Mouse (Mus musculus) liver, embryonic 14.5 days (tissue): ENCODE measurements around the gene 5730522E02Rik. TPM values are rescaled to one million over a fixed set of nuclear protein-coding genes. Genes with fewer than 3 reads are reported as not detected.

Experiments
- ATAC-seq: fragments of 200-750 bp; cut with Nextera tagmentation; 2 replicates; pipeline ENCODE4 v1.8.0; 2017; ENCODE audit warnings: moderate number of reproducible peaks, mild to moderate bottlenecking, moderate library complexity; ENCODE audit not compliant: insufficient read depth
- DNase-seq, 3 experiments: peaks; one replicate each; pipeline ENCODE4 v3.0.0-alpha.2; 2012 to 2013; ENCODE audit warnings: low read depth in 3 of 3, low spot score in 3 of 3
- H3K27ac ChIP-seq: fragments of 300-500 bp; sonication (generic); 2 replicates; pipeline ENCODE4 v1.5.1; 2014; ENCODE audit warnings: moderate library complexity, mild to moderate bottlenecking, control low read depth, inconsistent platforms
- H3K27me3 ChIP-seq: fragments of 300-500 bp; sonication (generic); 2 replicates; pipeline ENCODE4 v1.6.1; 2014; ENCODE audit warnings: mild to moderate bottlenecking, low read length, moderate library complexity; ENCODE audit not compliant: control insufficient read depth, insufficient read depth
- H3K36me3 ChIP-seq: fragments of 300-500 bp; sonication (generic); replicated peaks from 2 replicates; pipeline ENCODE4 v1.6.1; 2014; ENCODE audit warnings: low read depth; ENCODE audit not compliant: control insufficient read depth, insufficient read depth
- H3K4me1 ChIP-seq, 2 experiments: fragments of 200-500 bp in 1 of 2; fragments of 300-500 bp in 1 of 2; sonication (generic) in 1 of 2; replicated peaks; 2 replicates each; pipeline ENCODE4 v1.6.1; 2012 to 2014; ENCODE audit warnings: antibody characterized with exemption in 1 of 2, inconsistent platforms in 1 of 2, low read length in 1 of 2; ENCODE audit not compliant: control insufficient read depth in 2 of 2, insufficient read depth in 2 of 2
- H3K4me2 ChIP-seq: fragments of 300-500 bp; sonication (generic); 2 replicates; pipeline ENCODE4 v1.6.1; 2014; ENCODE audit warnings: low read depth, mild to moderate bottlenecking, control low read depth, moderate library complexity
- H3K4me3 ChIP-seq, 2 experiments: fragments of 200-500 bp in 1 of 2; fragments of 300-500 bp in 1 of 2; sonication (generic) in 1 of 2; 2 replicates each; pipeline ENCODE4 v1.5.1; 2012 to 2014; ENCODE audit warnings: low read depth in 2 of 2, low read length in 2 of 2, mild to moderate bottlenecking in 2 of 2, control low read depth in 1 of 2, inconsistent platforms in 1 of 2, moderate library complexity in 1 of 2; ENCODE audit not compliant: insufficient read depth in 1 of 2
- H3K9ac ChIP-seq: fragments of 300-500 bp; sonication (generic); replicated peaks from 2 replicates; pipeline ENCODE4 v1.6.1; 2014; ENCODE audit warnings: mild to moderate bottlenecking, control low read depth, moderate library complexity
- H3K9me3 ChIP-seq: fragments of 300-500 bp; sonication (generic); 2 replicates; pipeline ENCODE4 v1.6.1; 2016; ENCODE audit warnings: low read length, mixed read lengths; ENCODE audit not compliant: control insufficient read depth
- CTCF ChIP-seq: IDR thresholded peaks from 2 replicates; pipeline ENCODE4 v1.5.1; 2016; ENCODE audit warnings: antibody characterized with exemption, low read depth, control low read depth
- EP300 ChIP-seq: IDR thresholded peaks from 2 replicates; pipeline ENCODE4 v1.6.1; 2016; ENCODE audit warnings: antibody characterized with exemption, low read depth
- WGBS: fragments of 180-500 bp; shearing (Covaris S2); extraction: QIAGEN DNeasy Blood & Tissue Kit; methylation state at CpG from one replicate; pipeline ENCODE4 v1.1.7; 2014; ENCODE audit not compliant: insufficient replicate concordance; 5-methylcytosine and 5-hydroxymethylcytosine counted together
- polyA plus RNA-seq, 2 experiments: library from polyadenylated mRNA; depleted of rRNA in 1 of 2; stranded (reverse) in 1 of 2; unstranded in 1 of 2; fragments of >200 nt; fragmentation: Nextera tagmentation in 1 of 2; extraction: Ambion mirVana in 1 of 2; gene quantifications; 2 replicates each; pipeline versions ENCODE4 v1.2.1 to v1.2.3; 2012 to 2014

Gene 5730522E02Rik
- polyA plus RNA-seq, 2 experiments = 0.10 to 0.25 TPM

GRCm38 (mm10) chr11:26161354-26161753 is 49.2 kb downstream of the 5730522E02Rik start:
- no peak for ATAC-seq
- Histone ChIP-seq H3K27me3 (no peaks in the 10 kb centered on the region), H3K4me1 (no peaks in the 10 kb centered on the region), H3K27ac (no peak overlapping the region), H3K4me3 (no peak overlapping the region), H3K4me2 (no peak overlapping the region), H3K9ac (no peak overlapping the region), H3K9me3 (no peaks in the 10 kb centered on the region), H3K36me3 (no peaks in the 10 kb centered on the region)
- 31% methylated on average over 5 of the region's 5 CpGs for WGBS
- DNase-seq = no peak
- TF ChIP-seq CTCF (no peak), EP300 (no peak)

GRCm38 (mm10) chr11:26159033-26159432 is 51.5 kb downstream of the 5730522E02Rik start:
- Histone ChIP-seq H3K4me2 (no peak overlapping the region), H3K9ac (no peak overlapping the region), H3K27me3 (no peaks in the 10 kb centered on the region), H3K4me1 (no peaks in the 10 kb centered on the region), H3K27ac (no peak overlapping the region), H3K9me3 (no peaks in the 10 kb centered on the region), H3K4me3 (no peak overlapping the region), H3K36me3 (no peaks in the 10 kb centered on the region)
- TF ChIP-seq EP300 (no peak), CTCF (no peak)
- 56% methylated on average over 3 of the region's 3 CpGs for WGBS
- ATAC-seq (no peak), DNase-seq (no peak)

GRCm38 (mm10) chr11:26140024-26140423 is 70.5 kb downstream of the 5730522E02Rik start:
- Histone ChIP-seq H3K27ac (no peak overlapping the region), H3K9me3 (no peaks in the 10 kb centered on the region), H3K4me2 (no peak overlapping the region), H3K9ac (no peak overlapping the region), H3K4me1 (no peaks in the 10 kb centered on the region), H3K27me3 (no peaks in the 10 kb centered on the region), H3K36me3 (no peaks in the 10 kb centered on the region), H3K4me3 (no peak overlapping the region)
- no peak for TF ChIP-seq CTCF
- no peak for TF ChIP-seq EP300
- no peak for DNase-seq
- no peak for ATAC-seq
- WGBS = 41% methylated on average over 3 of the region's 3 CpGs

GRCm38 (mm10) chr11:26138013-26138412 is 72.5 kb downstream of the 5730522E02Rik start:
- Histone ChIP-seq H3K4me2 (no peak overlapping the region), H3K9ac (no peak overlapping the region), H3K27ac (no peak overlapping the region), H3K4me1 (no peaks in the 10 kb centered on the region), H3K36me3 (no peaks in the 10 kb centered on the region), H3K4me3 (no peak overlapping the region), H3K9me3 (no peaks in the 10 kb centered on the region), H3K27me3 (no peaks in the 10 kb centered on the region)
- no peak for DNase-seq
- TF ChIP-seq EP300 (no peak), CTCF (no peak)
- ATAC-seq = no peak
- 48% methylated on average over 1 of the region's 1 CpGs for WGBS

GRCm38 (mm10) chr11:26130911-26131310 is 79.7 kb downstream of the 5730522E02Rik start:
- ATAC-seq = no peak
- no peak for DNase-seq
- Histone ChIP-seq H3K27ac (no peak overlapping the region), H3K4me3 (no peak overlapping the region), H3K9ac (no peak overlapping the region), H3K4me2 (no peak overlapping the region), H3K36me3 (no peaks in the 10 kb centered on the region), H3K9me3 (no peaks in the 10 kb centered on the region), H3K4me1 (no peaks in the 10 kb centered on the region), H3K27me3 (no peaks in the 10 kb centered on the region)
- 52% methylated on average over 11 of the region's 11 CpGs for WGBS
- TF ChIP-seq CTCF = no peak
- no peak for TF ChIP-seq EP300

- 25% methylated on average over 2 of the region's 2 CpGs for WGBS
- ATAC-seq (no peak), DNase-seq (no peak)
- Histone ChIP-seq H3K27ac (no peak overlapping the region), H3K36me3 (no peaks in the 10 kb centered on the region), H3K4me3 (no peak overlapping the region), H3K9me3 (no peaks in the 10 kb centered on the region), H3K27me3 (no peaks in the 10 kb centered on the region), H3K4me2 (no peak overlapping the region), H3K4me1 (no peaks in the 10 kb centered on the region), H3K9ac (no peak overlapping the region)
- TF ChIP-seq CTCF (no peak), EP300 (no peak)
These were observed 81.5 kb downstream of the 5730522E02Rik start for GRCm38 (mm10) chr11:26129054-26129453.
